Mouse (Mus musculus) natural killer cell, adult 2 months (primary cell): Measurements from ENCODE around the gene Manea.
"Not testable (repeated sequence)": the region's sequence is repeated elsewhere in the genome, so short reads cannot be mapped to it uniquely, and the experiment has no call there.

Source experiments
- DNase-seq, 2 experiments: peaks; one replicate each; pipeline ENCODE4 v3.0.0; 2022; ENCODE audit warnings: low spot score in 2 of 2

Gene Manea

DNA sequence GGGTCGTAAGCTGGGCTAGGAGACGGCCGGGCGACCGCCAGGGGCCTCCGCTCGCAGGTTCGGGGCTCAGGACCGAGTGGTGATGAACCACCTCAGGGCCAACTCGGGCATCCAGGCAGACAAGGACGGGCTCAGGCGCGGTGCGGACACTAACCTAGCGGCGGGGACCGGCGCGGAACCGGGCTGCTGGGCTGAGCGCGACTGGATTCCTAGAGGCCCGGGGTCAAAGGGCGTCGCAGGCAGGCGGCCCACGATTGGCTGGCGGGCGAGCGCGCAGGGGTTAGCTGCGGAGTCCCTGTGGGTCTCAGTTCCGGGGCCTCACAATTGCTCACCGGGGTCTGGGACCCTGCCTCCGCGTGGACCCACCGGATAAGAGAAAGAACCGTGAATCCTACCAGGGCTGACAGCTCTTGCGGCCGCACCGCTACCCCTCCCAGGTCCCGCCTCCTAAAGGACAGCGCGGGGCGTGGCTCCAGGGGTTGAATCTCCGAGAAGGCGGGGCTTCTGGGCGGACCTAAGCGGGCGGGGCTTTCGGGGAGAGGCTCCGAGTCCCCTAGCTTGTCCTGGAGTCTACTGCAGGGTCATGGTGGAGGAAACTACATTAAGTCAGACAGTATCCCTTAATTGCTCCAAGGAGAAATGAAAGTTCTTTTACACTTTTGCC, at the start of gene Manea:
TSS of gene Manea (minus strand) at position 449 of the 664 bp plus-strand sequence.
- peak; percentile 89 to 93 for DNase-seq

DNA sequence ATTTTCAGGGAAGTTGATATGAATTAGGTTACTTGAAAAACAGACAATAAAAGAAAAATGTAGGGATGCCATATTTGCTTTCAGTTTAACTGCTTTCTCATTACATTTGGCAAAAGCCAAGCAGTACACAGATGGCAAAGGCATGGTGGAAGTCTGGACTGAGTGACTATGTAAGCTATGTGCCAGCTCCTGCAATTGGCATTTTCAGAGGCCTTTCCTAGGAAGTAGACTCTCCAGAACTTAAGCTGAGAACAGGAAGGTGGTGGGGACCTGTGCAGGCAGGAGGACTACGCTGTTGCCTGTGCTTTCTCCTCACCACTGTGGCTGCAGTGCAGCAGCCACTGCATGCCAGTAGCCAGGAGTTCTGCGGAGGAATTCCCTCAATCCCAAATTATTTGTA, 7.9 kb upstream of the Manea start:
- no peak for DNase-seq

GRCm38 (mm10) chr4:26353643-26354231, 7.0 kb upstream of the Manea start:
- no peak for DNase-seq

DNA sequence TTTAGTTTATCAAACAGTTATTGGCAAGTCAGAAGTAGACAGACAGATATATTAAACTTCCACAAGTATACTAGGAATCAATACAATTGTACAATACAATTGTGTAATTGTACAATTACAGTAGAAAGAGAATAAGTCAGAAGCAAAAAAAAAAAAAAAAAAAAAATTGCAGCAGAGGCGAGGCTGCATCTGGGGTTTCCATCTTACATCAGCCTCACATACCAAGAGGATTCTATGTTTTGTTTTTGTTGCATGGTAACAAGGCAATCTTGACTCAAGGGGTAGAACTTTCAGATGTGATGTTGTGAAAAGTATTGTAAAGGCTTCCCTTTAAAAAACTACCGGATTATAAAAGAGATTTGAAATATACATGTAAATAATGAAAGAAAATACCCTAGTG, 548 bp upstream of the Manea start:
- no peak for DNase-seq

GRCm38 (mm10) chr4:26345741-26346442, 799 bp downstream of the Manea start:
- no peak for DNase-seq

DNA sequence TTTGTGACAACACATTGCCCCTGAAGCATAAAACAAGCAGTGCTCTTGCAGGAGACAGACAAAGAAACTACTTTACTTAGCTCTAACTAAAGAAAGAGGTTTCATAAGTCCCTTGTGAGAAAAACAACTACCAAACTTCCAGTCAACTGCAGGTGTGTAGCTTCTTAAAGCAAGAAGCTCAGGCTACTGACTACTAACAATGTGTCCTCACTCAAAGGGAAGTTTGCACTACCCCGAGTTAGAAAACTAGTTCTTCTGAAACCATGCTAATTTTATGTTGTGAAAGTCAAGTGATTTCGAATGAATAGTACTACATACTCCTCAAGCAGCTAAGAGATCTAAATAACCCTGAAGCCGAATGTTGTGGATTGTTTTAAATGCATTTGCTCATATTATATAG, 1.6 kb downstream of the Manea start:
- no peak for DNase-seq

GRCm38 (mm10) chr4:26342346-26342745, 4.3 kb downstream of the Manea start:
- no peak for DNase-seq

DNA sequence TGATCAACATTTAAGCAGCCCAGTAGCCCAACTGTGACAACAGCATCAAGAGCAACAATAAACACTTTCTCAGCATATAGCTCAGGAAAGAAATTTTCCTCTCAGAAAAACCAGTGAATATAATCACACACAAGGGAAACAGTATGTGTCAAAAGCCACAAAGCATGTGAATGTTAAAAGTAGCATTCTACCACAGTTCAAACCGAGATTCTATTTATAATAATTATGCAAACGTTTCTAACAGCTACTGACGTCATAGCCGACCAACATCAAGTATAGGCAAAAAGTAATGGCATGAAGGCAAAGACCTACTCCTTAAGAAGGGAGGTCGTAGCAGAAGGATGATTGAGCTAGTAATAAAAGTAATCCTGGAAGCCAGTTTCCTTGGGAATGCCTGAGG, 8.1 kb downstream of the Manea start:
- DNase-seq: no peak

DNA sequence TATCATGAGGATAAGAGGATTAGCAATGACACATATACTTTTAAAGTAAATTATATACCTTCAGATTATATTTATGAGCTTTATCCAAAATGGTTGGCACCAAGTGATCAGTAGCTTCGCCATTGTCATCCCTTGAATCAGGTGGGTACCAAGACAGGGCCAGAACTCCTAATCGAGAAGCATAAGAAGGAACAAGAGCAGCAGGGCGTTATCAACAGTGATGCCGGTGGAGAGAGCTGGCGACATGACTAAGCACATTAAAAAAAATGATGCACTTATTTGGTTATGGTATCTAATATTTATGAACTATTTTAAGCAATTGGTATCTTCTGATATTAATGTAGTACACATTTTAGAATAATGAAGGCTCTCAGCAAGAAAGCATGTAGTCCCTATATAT, 10.1 kb downstream of the Manea start:
- no peak for DNase-seq

- DNase-seq: not testable (repeated sequence)
These were observed 42.0 kb downstream of the Manea start for GRCm38 (mm10) chr4:26304731-26305130.

DNA sequence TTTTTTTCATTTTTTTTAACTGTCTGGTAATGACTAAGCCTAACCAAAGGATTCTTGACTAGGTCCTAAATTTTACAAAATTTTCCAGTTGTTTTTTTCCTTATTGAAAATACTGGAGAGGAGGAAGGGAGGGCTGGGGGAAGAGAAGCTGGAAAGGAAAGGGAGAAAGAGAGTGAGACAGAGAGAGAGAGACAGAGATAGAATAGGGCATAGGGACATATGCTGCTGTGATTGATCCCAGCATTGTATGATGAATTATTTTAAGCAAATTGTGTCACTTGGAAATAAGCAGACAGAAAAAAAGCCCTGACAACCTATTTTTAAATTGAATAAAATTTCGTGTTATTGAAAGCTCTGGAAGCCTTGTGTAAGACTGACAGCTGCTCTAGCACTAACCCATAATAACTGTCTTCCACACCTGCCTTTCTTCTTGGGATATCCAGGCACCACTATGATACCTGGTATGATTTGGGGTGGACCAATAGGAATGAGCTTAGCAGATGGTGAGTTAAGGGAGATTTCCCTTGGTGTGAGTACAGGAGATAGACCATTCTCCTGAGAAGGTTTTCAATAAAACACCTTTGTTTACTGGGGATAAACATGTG, 69.5 kb downstream of the Manea start:
- no peak for DNase-seq

DNA sequence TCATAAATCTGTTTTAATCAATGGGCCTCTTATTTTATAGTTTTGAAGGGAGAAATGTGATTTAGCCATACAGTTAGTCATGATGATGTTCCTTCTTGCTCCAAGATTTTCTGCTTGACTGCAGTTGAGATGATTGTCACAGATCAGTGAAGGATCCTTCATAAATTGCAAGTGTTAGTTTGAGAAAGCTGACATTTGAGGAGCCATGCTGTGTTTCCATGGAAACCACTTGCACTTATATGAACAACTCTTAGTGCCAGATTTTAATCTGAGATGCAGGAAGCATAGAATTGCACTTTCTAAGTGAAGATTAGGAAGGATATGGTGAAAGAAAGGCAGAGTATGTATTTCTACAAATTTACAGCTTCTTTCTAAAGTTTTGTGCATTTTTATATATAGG, 70.4 kb downstream of the Manea start:
- no peak for DNase-seq

- DNase-seq: no peak
These were observed 70.9 kb downstream of the Manea start for GRCm38 (mm10) chr4:26275769-26276168.
